Mouse (Mus musculus) spleen, postnatal 36 days (tissue): ENCODE data around the gene Tfrc.

Source experiments
- DNase-seq, 2 experiments: peaks; one replicate each; pipeline ENCODE4 v3.0.0; 2022; ENCODE audit warnings: low spot score in 2 of 2, mixed read lengths in 1 of 2

Gene Tfrc

DNA sequence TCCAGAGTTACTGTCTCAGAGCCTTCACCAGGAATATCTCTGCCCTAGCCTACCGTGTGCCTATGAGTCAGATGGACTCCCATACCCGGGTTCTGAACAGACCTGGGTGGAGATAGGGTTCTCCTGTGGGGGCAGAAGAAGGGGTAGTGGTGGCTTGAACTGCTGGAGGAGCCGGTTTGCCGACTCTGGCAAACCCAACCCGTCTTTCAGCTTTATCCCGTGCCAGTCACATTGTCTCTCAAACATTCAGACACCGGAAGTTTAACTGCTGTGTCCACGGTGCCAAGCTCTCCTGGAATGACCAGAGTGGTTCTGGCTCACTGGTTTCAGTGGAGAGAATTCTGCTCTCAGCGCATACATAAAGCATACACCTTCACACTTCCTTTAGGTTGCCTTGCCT lies 37.3 kb downstream of the Tfrc start:
- DNase-seq: no peak

DNA sequence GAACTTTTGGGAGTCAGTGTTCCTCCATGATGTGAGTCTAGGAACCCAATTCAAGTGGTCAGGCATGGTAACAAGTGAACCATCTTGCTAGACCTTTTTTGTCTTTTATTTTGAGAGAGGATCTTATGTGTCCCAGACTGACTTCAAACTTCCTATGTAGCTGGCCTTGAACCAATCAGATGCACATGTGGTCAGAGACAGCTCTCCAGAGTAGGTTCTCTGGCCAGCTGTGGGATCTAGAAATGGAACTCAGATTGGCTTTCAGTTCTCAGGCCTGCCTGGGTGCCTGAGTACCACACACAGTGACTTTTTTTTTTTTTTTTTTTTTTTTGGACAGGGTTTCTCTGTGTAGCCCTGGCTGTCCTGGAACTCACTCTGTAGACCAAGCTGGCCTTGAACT lies 39.0 kb downstream of the Tfrc start:
- DNase-seq: no peak

DNA sequence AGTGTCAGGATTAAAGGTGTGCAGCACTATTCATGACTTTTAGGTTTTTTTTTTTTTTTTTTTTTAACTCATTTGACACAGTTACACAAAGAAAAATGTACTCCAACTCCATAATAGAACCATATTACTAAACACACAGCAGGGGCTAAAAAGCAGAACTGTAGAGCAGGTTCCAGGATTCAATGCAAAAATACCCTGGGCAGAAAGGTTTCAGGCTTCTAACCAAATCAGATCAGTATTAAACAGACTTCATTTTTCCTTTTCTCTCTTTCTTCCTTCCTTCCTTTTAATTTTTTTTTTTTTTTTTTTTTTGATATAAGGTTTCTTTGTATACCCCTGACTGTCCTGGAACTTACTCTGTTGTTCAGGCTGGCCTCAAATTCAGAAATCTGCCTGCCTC lies 41.7 kb downstream of the Tfrc start:
- no peak for DNase-seq

DNA sequence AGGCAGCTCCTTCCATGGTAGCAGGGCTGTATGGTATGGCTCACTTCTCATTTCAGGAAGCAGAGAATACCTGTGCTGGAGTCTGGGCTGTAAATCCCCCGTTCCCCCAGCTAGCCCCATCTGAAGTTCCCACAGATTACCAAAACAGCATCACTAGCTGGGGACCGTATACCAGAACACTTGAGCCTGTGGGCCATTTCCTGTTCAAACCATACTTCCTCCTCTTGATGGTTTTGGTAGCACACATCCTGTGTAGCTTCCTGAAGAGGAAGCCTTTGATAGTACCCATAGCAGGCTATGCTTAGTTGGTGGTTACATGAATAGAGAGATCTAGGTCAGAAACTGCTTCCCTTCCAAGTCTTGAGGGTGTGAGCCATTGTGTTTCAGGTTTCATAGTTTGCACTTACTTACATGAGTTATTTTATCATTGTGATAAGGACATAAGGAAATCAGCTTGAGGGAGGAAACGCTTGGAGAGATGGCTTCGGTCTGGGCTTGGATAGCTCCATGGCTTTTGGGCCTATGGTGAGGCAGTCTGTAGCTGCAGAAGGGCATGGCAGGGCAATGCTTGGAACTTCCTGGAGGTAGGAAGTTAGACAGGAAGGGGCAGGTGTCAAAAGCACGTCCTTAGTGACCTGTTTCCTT lies 42.4 kb downstream of the Tfrc start:
- peak; percentile 81 to 83 for DNase-seq

DNA sequence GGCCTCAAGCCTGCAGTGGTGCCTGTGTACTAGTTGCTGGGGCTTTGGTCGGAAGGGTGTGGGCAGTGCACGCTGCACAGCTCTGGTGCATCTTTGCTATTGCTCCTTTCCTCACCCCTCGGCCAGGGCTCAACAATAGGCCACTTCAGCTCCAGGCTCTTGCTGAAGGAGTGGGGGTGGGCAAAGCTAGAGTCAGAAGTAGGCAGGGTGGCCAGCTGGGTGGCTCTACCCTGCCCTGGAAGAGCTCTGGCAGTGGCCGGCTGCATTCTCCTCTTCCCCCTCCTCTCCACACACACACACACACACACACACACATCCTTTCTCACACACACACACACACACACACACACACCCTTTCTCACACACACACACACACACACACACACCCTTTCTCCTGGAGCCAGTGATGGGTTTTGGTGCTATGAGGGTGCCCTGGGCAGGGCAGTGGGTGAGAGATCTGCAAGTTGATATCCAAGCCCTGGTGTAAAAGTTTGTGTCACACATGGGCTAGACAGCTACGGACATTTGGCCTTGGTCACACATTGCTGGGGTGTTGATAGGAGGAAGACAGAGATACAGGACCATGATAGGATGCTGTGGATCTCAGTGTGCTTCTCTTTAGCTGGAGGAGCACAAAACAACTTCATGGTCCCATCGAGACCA lies 45.5 kb downstream of the Tfrc start:
- no peak for DNase-seq

DNA sequence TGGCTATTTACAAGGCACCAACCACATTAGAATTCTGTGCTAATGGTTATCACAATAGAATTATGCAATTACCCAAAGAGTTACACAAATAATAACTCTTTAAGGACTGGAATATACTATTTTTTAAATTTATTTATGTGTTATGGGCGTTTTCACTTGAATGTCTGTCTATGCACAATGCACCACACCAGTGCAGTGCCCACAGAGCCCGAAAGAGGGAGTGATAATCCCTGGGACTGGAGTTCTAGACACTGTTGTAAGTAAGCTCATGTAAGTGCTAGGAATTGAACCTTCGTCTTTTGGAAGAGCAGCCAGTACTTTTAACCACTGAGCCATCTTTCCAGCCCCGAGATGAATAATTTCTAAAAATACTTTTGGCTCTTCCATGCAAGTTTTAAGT lies 46.8 kb downstream of the Tfrc start:
- DNase-seq: no peak

DNA sequence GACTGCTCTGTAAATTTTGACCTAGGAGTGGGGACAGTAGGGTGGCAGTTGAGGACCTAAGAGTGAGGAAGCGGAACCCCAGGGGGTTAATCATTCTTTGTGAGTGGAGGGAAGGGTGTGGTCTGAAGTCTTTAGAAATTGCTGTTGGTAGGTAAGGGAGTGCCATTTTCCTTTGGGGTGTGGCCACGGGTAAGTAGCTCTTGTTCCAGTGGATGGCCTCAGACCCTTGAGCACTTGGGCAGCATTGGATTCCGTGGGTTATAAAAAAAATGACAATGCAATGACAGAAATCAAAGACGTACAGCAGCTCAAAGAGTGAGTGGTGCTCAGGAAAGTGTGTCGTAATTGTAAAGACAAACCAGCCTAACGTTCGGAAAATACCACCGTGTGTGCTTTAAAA lies 47.6 kb downstream of the Tfrc start:
- no peak for DNase-seq

DNA sequence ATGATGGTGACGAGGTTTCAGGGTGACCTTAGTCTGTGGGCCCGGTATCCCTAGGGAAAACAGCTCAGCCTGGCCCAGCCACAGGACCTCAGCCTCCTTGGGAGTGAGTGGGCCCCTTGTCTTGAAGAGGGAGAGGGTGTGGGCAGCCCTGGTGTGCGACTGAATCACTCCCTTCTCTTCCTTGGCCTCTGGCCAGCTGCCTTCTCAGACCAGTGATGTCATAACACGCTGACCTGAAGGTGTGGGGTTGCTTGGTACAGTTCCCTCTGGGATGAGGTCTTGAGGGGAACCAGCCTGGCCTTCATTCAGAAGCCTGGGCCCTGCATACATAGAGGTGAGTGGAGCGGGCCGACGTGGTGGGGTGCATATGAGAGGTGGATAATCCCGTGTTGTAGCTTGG lies 48.1 kb downstream of the Tfrc start:
- DNase-seq: no peak

DNA sequence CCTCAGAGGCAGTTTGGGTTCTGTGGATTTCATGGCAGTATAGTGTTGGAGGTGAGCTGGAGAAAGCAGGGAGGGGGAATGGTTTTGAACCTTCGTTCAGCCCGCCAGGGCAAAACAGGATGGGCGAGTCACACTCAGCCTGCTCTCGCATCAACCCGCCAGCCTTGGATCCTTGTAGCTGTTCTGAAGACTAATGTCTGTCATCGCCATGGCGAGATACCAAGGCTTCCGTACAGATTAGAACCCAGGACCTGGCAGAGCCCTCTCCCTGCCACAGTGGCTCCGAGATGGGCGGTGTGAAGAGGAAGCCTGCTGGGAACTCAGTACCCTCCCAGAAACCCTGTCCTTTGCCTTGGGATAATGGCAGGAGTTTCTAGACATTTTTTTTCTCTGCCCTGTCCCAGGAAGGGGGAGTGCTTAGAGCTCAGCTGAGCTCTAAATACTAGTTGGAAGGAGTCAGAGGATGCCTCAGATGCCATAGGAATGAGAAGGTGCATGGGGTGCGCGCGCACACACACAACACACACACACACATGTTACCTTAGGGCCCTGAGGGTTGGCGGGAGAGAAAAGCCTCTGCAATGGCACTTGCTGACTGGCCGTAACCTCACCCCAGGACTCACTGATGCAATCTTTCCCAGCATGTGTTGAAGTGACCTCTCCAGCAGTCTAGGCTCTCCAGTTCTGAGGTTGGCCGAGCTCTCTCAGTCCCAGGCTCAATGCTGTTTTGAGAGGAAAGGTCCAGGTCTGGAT lies 49.0 kb downstream of the Tfrc start:
- no peak for DNase-seq

DNA sequence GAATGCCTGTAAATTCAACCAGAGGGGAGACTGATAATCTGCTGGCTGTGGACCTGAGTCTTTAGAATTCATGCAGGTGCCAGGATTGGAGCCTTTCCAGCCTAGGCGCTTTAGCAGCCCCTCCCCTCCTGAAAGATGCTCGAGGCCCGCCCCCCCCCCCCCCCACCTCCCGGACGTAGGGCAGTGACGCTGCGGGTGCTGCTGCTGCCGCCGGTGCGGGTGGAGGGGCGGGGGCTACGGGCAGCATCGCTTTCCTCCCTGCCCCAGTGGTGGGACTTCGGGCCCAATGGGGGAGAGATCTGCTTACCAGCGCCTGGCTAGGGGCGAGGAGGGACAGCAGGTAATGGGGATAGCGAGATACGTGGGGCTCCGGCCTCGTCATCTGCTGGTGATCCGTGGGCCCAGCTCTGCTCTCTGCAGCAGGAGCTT lies 50.0 kb downstream of the Tfrc start:
- no peak for DNase-seq

DNA sequence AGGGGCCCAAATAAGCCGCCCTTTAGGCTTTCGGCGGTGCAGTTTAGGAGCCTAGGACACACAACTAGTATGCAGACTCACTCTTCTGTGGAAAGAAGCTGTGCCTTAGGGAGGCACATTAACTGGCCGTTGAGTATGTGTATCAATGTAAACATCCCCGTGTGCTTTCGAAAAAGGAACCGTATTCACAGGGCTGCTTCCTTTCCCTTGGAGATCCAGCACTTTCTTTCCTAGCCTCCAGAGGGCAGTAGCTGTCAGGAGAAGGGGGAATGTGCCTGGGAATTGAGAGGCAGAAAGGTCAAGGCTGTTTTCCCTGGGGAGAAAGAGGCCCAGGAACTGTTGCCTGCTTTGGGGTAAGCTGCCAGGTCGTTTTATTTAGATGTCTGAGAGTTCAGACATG lies 50.7 kb downstream of the Tfrc start:
- DNase-seq: no peak

DNA sequence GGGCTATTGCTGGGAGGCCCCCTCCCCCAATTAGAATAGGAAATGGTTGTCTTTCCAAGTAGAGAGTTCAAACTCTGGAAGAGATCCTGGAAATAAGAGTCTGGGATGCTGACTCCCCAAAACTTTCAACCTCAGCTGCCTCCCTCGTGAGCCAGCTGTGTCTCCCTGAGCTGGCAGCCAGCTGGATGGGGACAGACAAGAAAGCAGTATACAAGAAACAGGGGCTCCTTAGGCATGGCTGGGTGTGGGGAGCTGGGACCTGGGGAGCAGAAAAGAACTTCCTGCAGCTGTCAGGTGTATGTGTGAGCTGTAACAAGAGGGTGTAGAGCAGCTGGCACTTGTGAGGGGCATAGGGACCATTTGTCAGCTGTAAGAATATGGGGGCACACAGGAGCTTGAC lies 51.4 kb downstream of the Tfrc start:
- no peak for DNase-seq

DNA sequence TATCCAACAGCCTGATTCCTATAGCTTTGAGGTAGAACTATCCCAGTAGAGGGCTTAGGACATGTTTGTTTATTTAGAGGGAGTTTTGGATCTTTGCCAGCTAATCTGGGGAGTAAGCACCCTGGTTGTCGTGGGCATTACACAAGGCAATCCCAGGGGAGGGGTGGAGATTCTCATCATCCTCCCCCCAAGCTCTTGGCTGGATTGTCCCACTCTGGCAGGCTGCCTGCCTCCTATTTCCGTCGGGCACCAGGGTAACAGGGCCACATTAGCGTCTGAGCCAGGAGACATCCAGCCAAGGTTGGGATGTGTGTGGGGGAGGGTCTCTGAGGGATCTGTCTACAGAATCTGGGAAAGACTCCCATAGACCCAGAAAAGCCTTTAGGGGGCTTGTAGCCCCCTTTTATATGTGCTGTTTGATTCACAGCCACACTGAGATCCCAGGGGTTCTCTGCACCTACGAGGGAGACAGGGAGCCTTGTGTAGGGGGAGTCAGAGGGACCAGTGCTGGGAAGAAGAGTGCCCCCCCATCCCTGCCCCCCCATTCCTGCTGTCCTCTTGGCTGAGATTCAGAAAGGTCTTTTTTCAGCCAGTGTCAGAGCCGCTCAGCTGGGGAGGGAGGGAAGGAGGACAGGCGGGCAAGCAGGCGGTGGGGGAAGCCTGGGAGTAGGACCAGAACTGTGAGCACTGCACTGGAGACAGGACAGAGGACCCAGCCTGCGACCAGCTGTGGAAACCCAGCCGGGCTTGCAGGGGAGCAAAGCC lies 52.0 kb downstream of the Tfrc start:
- no peak for DNase-seq

DNA sequence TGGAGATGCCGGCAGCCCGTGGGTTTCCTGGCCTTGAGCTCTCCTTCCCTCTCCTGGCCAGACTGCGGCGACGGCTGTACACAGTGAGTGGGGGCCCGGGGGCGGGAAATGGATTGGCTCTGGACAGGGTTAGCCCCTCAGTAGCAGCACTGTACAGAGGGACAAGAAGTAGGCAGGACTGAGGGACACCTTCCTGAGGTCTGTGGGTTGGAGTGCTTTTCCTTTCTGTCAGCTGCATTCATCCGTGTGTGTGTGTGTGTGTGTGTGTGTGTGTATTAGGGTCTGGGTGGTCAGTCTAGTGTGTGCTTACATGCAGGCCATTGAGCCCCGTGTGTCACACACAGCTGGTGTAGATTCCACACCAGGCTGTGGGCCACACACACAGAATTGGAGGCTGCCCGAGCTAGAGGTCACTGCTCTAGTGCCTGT lies 52.8 kb downstream of the Tfrc start:
- DNase-seq: no peak

DNA sequence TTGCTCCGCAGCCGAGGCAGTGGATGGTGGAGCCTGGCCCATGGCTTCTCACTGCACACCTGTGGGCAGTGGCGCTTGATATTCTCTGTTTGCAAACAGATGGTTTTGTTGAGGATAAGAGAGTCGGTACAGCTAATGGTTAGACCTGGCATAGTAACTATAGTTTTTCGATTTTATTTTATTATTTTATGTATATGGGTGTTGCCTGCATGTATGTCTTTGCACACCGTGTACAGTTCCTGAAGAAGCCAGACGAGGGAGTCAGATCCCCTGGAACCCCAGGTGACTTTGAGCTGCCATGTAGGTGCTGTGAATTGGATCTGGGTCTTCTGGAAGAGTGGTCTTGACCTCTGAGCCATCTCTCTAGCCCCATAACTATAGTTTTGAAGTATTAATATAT lies 53.7 kb downstream of the Tfrc start:
- DNase-seq: no peak

DNA sequence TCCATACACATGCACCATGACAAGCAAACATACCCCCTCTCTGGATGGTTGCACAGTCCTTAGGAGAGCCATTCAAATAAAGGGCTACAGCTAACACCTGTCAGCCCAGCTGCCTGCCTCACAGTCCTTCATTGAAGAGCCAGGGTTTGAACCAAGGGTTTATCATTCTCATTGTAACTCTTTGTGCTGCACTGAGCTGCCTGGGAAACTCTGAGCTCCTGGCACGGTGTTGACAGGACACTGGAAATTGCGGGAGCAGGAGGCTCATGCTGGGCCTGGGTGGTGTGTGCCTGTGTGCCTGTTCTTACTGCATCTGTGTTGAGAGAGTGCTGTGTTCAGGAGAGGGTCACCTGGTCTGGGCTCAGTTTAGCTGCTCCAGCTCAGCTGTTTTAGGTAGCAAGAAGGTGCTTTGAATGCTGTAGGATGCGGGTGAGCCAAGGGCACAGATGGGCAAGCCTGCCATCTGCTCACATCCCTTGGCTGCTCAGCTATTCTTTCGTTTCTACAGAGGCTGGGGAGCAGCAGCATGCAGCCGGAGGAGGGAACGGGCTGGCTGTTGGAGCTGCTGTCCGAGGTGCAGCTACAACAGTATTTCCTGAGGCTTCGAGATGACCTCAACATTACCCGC lies 54.6 kb downstream of the Tfrc start:
- no peak for DNase-seq

DNA sequence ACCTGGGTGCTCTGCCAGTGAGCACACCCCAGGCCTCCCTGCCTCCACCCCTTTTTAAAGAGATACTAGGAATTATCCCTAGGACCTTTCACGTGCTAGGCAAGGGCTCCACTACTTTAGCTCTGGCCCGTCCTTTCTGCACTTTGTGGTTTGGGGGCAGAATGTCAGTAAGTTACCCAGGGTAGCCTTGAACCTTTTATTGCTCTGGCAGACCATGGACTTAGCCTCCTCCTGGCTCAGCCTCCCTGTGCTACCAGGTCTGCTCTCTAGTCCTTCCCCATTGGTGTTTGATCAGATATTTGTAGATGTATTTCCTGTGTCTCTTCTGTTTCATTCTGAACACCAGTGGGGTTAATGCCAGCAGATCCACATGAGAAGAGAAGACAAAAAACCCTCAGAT lies 55.5 kb downstream of the Tfrc start:
- no peak for DNase-seq

DNA sequence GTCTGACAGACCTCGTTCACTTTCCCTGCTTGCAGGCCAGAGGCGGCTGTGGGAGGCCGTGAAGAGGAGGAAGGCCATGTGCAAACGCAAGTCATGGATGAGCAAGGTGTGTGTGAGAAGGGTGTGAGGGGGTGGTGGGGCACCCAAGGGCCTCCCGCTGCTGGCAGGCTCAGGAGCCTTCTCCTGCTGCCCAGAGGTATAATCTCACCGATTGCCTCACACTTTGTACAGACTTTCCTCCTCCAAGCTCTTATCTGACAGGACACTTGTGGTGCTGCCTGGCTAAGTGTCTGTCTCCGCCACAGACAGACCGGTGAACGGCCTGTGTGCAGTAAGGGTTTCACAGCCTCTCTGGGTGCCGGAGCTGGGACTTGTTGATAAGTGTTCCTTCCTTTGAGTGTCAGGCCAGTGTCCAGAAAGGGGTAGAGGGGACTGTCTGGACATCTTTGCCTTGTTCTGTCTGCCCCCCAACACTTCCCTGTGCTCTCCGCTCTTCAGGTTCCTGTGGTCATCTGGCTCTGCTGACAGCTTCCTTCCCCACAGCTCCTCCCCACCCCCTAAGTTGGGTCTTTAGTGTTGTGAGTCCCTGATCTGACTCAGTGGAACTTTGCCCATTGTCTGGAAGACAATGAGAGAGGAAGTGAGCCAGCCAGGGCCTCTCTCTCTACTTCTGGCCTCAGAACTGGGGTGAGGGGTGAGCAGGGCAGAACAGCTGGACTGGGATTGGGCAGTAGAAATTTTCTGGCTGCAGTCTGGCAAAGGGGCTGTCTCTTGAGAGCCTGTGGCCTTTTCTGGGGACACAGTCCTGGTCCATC lies 57.3 kb downstream of the Tfrc start:
- DNase-seq: peak; percentile 54 to 70

DNA sequence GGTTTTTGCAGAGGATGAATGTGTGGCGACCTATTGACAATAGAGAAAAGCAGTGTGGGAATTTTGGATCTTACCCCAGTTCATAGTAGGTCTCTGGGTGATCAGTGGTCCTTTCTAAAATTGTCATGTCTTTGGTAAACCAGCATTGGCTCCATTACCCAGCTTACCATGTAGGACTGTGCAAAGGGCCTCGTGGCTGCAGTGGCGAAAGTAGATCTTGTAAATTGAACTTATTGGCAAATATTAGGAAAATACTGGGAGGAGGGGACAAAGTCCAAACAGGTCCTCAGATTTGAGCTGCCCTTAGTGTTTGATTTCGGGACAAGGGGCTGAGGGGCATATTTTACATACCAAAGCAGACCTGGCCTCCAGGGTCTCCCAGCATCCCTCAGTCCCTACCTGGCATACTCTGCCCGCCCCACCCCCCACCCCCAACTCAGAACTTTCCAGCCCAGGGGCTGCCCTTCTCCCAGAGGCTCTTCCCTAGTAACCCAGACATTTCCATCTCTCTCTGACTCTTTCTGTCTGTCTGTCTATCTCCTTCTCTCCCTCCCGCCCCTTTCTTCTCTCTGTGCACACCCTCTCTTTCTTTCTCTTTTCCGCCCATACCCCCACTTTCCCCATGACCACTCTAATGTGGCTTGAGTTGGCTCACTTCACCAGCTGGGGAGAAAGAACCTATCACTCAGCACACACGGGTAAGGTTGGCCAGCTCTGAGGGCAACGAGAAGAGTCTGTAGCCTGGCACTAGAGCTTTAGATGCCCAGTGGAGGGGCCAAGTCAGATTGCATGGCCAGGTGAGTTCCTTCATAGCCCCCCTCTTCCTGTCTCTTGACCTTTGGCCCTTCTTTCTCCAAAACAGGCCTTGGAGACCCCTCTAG lies 58.2 kb downstream of the Tfrc start:
- DNase-seq: no peak

DNA sequence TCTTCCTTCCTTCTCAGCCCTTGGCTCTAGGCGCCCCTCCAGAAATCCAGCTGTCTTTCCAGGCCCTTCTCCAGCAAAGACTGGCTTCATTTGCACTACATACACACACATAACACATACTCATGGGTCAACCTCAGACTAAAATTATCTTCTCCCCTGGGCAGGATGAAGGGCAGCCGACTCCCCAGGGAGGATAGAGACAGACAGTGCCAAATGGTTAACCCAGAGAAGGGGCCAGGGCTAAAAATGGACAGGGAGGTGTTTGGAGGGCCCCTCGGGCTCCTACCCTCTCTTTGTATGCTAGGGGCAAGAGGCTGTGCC lies 58.8 kb downstream of the Tfrc start:
- DNase-seq: no peak
